Mouse (Mus musculus) c-Kit-positive CD71-positive TER-119-positive erythroid progenitor cells, embryonic 14.5 days (primary cell): ENCODE results near the gene Kctd2.
"Not testable (repeated sequence)": the region's sequence is repeated elsewhere in the genome, so short reads cannot be mapped to it uniquely, and the experiment has no call there.

Experiments used
- DNase-seq: peaks from one replicate; pipeline ENCODE4 v3.0.0-alpha.2; 2013; ENCODE audit warnings: low spot score

Kctd2 gene

GRCm38 (mm10) chr11:115439906-115440595, 20.1 kb downstream of the Kctd2 start, which contains the start of gene Trim80:
Gene Trim80 (plus strand): TSS chr11:115440545.
- DNase-seq = no peak

GRCm38 (mm10) chr11:115441417-115441816, 21.5 kb downstream of the Kctd2 start:
- DNase-seq = no peak

- DNase-seq = no peak
These were observed 27.0 kb downstream of the Kctd2 start for GRCm38 (mm10) chr11:115446906-115447305.

- DNase-seq = no peak
These were observed 27.5 kb downstream of the Kctd2 start for GRCm38 (mm10) chr11:115447321-115447885.

- no peak for DNase-seq
These were observed 28.1 kb downstream of the Kctd2 start for GRCm38 (mm10) chr11:115448075-115448474.

- no peak for DNase-seq
These were observed 29.1 kb downstream of the Kctd2 start for GRCm38 (mm10) chr11:115448998-115449397.

- no peak for DNase-seq
These were observed 30.2 kb downstream of the Kctd2 start for GRCm38 (mm10) chr11:115450176-115450575.

- no peak for DNase-seq
These were observed 31.9 kb downstream of the Kctd2 start for GRCm38 (mm10) chr11:115451781-115452241.

- DNase-seq = no peak
These were observed 32.4 kb downstream of the Kctd2 start for GRCm38 (mm10) chr11:115452281-115452860.

GRCm38 (mm10) chr11:115453306-115453705, 33.4 kb downstream of the Kctd2 start:
- DNase-seq = no peak

- DNase-seq = not testable (repeated sequence)
These were observed 34.9 kb downstream of the Kctd2 start for GRCm38 (mm10) chr11:115454822-115455221.

- DNase-seq = no peak
These were observed 35.7 kb downstream of the Kctd2 start for GRCm38 (mm10) chr11:115455619-115456018.

- no peak for DNase-seq
These were observed 36.3 kb downstream of the Kctd2 start for GRCm38 (mm10) chr11:115456182-115456581.

- DNase-seq = no peak
These were observed 37.5 kb downstream of the Kctd2 start for GRCm38 (mm10) chr11:115457405-115457804.

GRCm38 (mm10) chr11:115460976-115461375, 41.0 kb downstream of the Kctd2 start:
- no peak for DNase-seq

- DNase-seq = no peak
These were observed 41.9 kb downstream of the Kctd2 start for GRCm38 (mm10) chr11:115461846-115462242.

GRCm38 (mm10) chr11:115462243-115462891, 42.4 kb downstream of the Kctd2 start, which contains the start of gene Slc16a5:
Gene Slc16a5 (plus strand): TSS chr11:115462474.
- no peak for DNase-seq

- no peak for DNase-seq
These were observed 43.5 kb downstream of the Kctd2 start for GRCm38 (mm10) chr11:115463397-115463796.

- no peak for DNase-seq
These were observed 44.9 kb downstream of the Kctd2 start for GRCm38 (mm10) chr11:115464851-115465250.

- no peak for DNase-seq
These were observed 47.3 kb downstream of the Kctd2 start for GRCm38 (mm10) chr11:115467217-115467618.

- no peak for DNase-seq
These were observed 52.3 kb downstream of the Kctd2 start for GRCm38 (mm10) chr11:115472183-115472582.

GRCm38 (mm10) chr11:115473626-115474275, 53.8 kb downstream of the Kctd2 start:
- DNase-seq = peak; percentile 98
